Mouse (Mus musculus): ENCODE measurements at regions not wholly inside any gene's neighbourhood (a gene's known extent, or its start where the extent isn't known, plus 50 kb on each side); places are given as distances from the start of the nearest gene placed in this dataset.

DNA sequence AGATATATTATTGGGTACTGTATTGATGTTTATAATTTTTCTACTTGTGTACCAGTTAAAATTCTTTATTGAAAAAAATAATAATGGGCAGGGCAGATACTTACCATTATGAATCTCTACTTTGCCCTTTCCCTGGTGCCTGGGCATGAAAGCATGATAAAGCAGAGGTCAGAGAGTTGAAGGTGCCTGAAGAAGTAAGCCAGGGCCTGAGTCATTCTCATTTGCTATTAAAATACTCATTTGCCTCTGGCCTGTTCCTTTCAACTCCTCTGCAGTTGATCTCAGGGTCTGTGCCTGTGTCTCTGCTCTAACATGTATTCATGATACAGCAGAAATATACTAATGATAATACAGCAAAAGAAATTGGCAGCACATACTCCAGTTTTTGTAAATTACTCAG lies 89.4 kb downstream of the Olfr721-ps1 start:
- in situ Hi-C loops (cut with MboI; ENCODE audit: low pct_ligation_motif_present, low pct_unique_long_range_greater_than_20kb, low sequenced_read_pairs) (loop anchor here (25.0 kb wide), 1 partner anchor 347 kb away; no protein-coding TSS in a partner anchor), dilution Hi-C loops (cut with MboI; ENCODE audit: extremely low pct_ligation_motif_present, extremely low pct_unique_long_range_greater_than_20kb, low sequenced_read_pairs) (no loop called here)
- Histone ChIP-seq H3K9me3 (replicated peaks; ENCODE audit: low read length) (no peaks in the 10 kb centered on the region), H3K27me3 (replicated peaks) (no peaks in the 10 kb centered on the region), H3K79me2 (replicated peaks; ENCODE audit: control insufficient read depth, extremely low read depth, insufficient read depth, poor library complexity, severe bottlenecking) (no peaks in the 10 kb centered on the region), H3K27ac (ENCODE audit: insufficient read depth, low read depth) (no peak overlapping the region), H3K36me3 (replicated peaks in 1 of 2; ENCODE audit: control insufficient read depth in 1 of 2, insufficient read depth in 1 of 2, low read length in 1 of 2) (no peaks in the 10 kb centered on the region), H3K4me2 (ENCODE audit: insufficient read depth, low read depth, poor library complexity, severe bottlenecking) (no peak overlapping the region), H3K4me3 (replicated peaks in 1 of 3; ENCODE audit: low read depth in 2 of 3, low read length in 2 of 3, poor library complexity in 1 of 3) (no peak overlapping the region), H3K9ac (ENCODE audit: insufficient read depth, low read depth) (no peak overlapping the region), H3K4me1 (ENCODE audit: control insufficient read depth in 1 of 2, insufficient read depth in 2 of 2) (peaks cover 2 to 29% of the 10 kb centered on the region in 2 experiments; a peak in 2 of 4 replicates)
- no peak for TF ChIP-seq RCOR1 (conservative IDR thresholded peaks at IDR 0.05; ENCODE audit: low read depth, low read length)
- TF ChIP-seq TBP (conservative IDR thresholded peaks at IDR 0.05; ENCODE audit: low read depth, low read length): no peak
- no peak for TF ChIP-seq SMC3 (IDR thresholded peaks at IDR 0.05; ENCODE audit: low read depth, low read length)
- no peak for TF ChIP-seq PAX5 (IDR thresholded peaks at IDR 0.05; ENCODE audit: low read length)
- TF ChIP-seq CHD2 (IDR thresholded peaks at IDR 0.05; ENCODE audit: low read length): no peak
- no peak for TF ChIP-seq USF2 (conservative IDR thresholded peaks at IDR 0.05; ENCODE audit: low read depth, low read length)
- TF ChIP-seq ZNF384 (IDR thresholded peaks at IDR 0.05; ENCODE audit: low read depth, low read length): no peak
- no peak for TF ChIP-seq POLR2A (IDR thresholded peaks at IDR 0.05; ENCODE audit: low read depth, low read length)
- no peak for TF ChIP-seq KAT2A (IDR thresholded peaks at IDR 0.05; ENCODE audit: insufficient replicate concordance, low read length)
- no peak for TF ChIP-seq E2F4 (IDR thresholded peaks at IDR 0.05; ENCODE audit: insufficient replicate concordance, low read depth, low read length)
- no peak for TF ChIP-seq JUN (IDR thresholded peaks at IDR 0.05; ENCODE audit: insufficient read depth, low read depth, low read length)
- TF ChIP-seq MAX (IDR thresholded peaks at IDR 0.05; ENCODE audit: low read length): no peak
- TF ChIP-seq ZC3H11A (IDR thresholded peaks at IDR 0.05; ENCODE audit: low read depth, low read length): no peak
- no peak for TF ChIP-seq EP300 (IDR thresholded peaks at IDR 0.05; ENCODE audit: low read length)
- no peak for TF ChIP-seq ETS1 (conservative IDR thresholded peaks at IDR 0.05; ENCODE audit: low read depth, low read length)
- DNase-seq (ENCODE audit: extremely low read depth): peak; percentile 10

DNA sequence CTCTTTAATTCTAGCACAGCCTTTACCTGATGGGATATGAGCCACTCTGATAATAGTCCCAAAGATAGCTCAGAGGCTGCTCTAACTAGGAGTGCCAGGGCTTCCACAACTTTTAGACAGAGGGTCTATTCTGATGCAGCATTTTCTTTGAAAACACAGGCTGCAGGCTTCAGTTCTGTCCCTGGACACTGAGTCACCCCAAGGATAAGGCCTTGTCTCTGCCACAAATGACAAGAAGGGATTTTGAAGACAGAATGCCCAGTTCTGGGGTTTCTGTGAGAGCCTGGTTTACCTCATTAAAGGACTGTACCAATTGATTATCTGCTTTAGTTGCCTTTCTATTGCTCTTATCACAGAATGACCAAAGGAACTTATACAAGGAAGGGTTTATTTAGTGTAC lies 90.9 kb downstream of the Olfr721-ps1 start:
- in situ Hi-C loops (cut with MboI; ENCODE audit: low pct_ligation_motif_present, low pct_unique_long_range_greater_than_20kb, low sequenced_read_pairs) (loop anchor here (25.0 kb wide), 1 partner anchor 345 kb away; no protein-coding TSS in a partner anchor), dilution Hi-C loops (cut with MboI; ENCODE audit: extremely low pct_ligation_motif_present, extremely low pct_unique_long_range_greater_than_20kb, low sequenced_read_pairs) (no loop called here)
- Histone ChIP-seq H3K4me1 (ENCODE audit: control insufficient read depth in 1 of 2, insufficient read depth in 2 of 2) (peaks cover 2 to 29% of the 10 kb centered on the region in 2 experiments; a peak in 2 of 4 replicates), H3K27me3 (replicated peaks) (no peaks in the 10 kb centered on the region), H3K4me3 (replicated peaks in 1 of 3; ENCODE audit: low read depth in 2 of 3, low read length in 2 of 3, poor library complexity in 1 of 3) (no peak overlapping the region), H3K9ac (ENCODE audit: insufficient read depth, low read depth) (no peak overlapping the region), H3K9me3 (replicated peaks; ENCODE audit: low read length) (no peaks in the 10 kb centered on the region), H3K79me2 (replicated peaks; ENCODE audit: control insufficient read depth, extremely low read depth, insufficient read depth, poor library complexity, severe bottlenecking) (no peaks in the 10 kb centered on the region), H3K4me2 (ENCODE audit: insufficient read depth, low read depth, poor library complexity, severe bottlenecking) (no peak overlapping the region), H3K36me3 (replicated peaks in 1 of 2; ENCODE audit: control insufficient read depth in 1 of 2, insufficient read depth in 1 of 2, low read length in 1 of 2) (no peaks in the 10 kb centered on the region), H3K27ac (ENCODE audit: insufficient read depth, low read depth) (no peak overlapping the region)
- no peak for DNase-seq (ENCODE audit: extremely low read depth)
- TF ChIP-seq UBTF (IDR thresholded peaks at IDR 0.05; ENCODE audit: low read depth, low read length) (no peak), MYC (IDR thresholded peaks at IDR 0.05; ENCODE audit: low read depth, low read length) (no peak), ZMIZ1 (IDR thresholded peaks at IDR 0.05; ENCODE audit: low read depth, low read length) (no peak), TCF12 (IDR thresholded peaks at IDR 0.05; ENCODE audit: low read depth, low read length) (no peak), NELFE (IDR thresholded peaks at IDR 0.05; ENCODE audit: low read depth, low read length) (no peak), E2F4 (IDR thresholded peaks at IDR 0.05; ENCODE audit: insufficient replicate concordance, low read depth, low read length) (no peak), RCOR1 (conservative IDR thresholded peaks at IDR 0.05; ENCODE audit: low read depth, low read length) (no peak), ETS1 (conservative IDR thresholded peaks at IDR 0.05; ENCODE audit: low read depth, low read length) (no peak), JUN (IDR thresholded peaks at IDR 0.05; ENCODE audit: insufficient read depth, low read depth, low read length) (no peak), POLR2AphosphoS2 (IDR thresholded peaks at IDR 0.05; ENCODE audit: low read depth, low read length) (no peak)
